Mouse (Mus musculus) kidney, adult 8-10 months (tissue): ENCODE data around the gene Gpr152.

Experiments used
- DNase-seq, 2 experiments: peaks; one replicate each; pipeline ENCODE4 v3.0.0; 2022

Gpr152 gene

DNA sequence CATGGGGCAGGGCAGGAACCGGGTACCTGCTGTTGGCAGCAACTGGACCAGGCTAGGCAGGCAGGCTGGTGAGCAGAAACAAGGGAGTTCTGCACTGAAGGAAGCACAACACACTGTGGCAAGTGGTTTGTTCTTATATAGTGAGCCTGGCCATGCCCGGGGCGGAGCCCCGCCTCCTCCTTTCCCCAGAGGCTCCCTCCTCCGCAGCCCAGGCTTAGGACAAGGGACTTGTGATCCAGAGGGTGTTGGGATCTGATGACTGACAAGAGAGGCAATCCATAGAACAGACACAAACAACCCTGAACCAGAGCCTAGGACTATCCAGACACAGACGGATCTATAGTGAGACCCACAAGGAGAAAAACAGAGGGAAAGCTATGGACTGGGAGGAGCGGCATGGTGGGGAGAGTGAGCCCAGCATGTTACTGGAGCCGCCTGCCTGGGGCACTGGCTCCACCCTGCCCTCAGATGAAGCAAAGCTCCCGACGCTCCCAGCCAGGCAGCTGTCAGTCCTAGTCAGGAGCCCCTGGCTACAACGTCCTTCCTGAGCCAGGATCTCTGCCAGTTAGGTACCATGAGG lies 35.9 kb downstream of the Gpr152 start, which contains the start of gene Carns1:
Gene Carns1 (minus strand): TSS at position 112 of the 580 bp plus-strand sequence.
- no peak for DNase-seq

DNA sequence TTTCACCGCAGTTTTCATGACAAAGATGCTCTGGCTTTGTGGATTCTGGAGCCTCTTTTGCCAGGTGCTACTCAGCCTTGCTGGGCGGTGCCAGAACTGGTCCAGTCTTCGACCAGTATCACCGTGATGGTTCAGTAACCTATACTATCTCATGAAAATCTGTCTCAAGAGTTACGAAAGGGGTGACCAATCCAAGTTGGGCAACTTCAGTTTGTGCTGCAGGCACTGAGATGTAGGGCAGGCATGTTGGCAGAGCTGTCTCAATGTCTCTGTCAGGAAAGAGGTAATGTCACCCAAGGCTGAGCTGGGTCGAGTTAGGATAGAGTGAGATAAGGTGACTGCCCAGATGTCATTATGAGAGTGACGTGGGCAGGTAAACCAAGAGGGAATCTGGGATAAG lies 40.8 kb downstream of the Gpr152 start:
- no peak for DNase-seq

DNA sequence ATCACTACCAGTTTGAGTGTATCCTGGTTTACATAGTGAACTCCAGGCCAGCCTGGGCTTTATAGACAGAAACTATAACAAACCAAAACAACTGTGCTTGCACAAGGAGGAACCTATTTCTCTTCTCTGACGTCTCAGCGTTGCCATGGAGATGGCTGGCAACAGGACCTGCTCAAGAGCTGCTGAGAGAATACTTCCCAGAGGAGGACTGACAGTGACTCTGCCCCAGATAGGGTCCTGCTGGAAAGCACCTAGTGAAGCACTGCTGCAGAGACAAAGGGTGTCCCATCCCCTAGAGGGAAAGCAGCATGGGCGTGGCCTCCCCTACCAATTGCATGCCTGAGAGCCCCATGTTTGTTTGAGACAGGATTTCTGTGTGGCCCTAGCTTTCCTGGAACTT lies 42.3 kb downstream of the Gpr152 start:
- no peak for DNase-seq

DNA sequence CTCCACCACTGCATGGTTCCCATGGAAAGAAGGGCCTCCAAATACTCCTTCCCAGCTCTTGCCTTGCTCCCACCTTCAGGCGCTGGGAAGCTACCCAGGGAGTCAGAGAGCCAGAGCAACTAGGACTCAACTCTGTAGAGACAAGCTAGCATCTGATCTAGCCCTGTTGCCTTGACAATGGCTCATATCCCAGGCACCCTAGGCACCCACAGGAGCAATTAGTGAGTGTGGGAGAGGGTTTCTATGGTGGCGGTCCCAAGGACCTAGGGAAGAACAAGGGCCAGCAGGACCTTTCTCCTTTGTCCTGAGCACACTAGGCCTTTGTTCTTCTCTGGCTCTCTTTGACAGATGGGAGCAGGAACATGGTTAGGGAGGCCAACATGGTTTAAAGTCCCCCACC lies 44.1 kb downstream of the Gpr152 start:
- no peak for DNase-seq

DNA sequence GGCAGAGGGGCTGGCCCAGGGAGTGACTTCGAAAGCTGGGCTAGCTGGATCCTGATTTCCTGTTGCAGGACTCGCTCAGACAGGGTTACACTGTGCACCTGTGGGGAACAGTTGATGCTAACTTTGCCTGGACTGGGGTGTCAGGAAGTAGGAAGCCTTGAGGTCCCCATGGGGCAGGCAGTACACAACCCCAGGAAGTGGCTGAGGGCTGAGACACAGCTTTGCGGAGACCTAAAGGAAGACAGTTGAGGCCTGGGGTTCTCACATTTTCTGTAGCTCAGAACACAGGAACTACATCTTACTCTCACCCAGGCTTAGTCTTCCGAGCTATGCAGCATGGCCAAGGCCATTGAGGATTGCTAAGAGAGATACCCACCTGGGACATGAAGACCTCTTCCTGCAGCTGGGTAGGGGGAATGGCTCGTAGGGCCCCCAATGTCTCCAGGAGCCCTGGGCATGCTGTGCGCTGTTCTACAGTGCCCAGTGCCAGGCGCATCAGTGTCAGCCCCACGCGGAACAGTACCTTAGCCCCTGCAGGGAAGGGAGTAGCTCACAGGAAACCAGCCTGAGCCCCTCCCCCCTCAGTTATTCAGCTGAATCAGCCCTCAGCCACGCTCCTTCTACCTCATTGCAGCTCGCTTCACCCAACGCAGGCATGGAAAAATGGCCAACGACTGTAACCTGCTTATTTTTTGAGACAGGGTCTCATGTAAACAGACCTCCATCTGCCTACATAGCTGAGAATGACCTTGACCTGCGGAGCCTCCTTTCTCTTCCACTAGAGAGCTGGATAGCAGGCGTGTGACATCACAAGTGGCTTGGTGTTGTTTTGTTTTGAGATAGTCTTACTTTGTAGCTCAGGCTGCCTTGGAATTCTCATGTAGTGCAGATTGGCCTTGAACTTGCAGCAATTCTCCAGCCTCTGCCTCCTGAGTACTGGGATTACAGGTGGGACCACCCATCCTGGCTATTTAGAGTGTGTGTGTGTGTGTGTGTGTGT lies 45.7 kb downstream of the Gpr152 start:
- DNase-seq = no peak

DNA sequence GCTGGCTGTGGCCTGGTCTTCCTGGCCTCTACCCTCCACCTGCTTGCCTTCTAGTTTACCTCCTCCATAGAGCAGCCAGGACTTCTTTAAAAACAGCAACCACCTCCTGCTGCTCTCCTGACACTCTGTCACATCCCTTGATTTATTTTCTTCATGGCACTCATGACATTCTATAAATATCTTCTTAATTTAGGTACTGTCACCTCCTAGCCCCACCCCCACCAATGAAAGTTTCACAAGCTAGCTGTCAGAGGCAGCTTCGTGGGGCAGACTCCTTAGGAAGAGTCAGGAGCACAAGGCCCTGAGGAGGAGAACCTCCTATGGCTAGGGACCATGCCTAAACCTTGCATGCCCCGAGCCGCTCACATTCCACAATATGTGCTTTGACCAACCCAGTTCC lies 47.7 kb downstream of the Gpr152 start:
- DNase-seq = no peak

DNA sequence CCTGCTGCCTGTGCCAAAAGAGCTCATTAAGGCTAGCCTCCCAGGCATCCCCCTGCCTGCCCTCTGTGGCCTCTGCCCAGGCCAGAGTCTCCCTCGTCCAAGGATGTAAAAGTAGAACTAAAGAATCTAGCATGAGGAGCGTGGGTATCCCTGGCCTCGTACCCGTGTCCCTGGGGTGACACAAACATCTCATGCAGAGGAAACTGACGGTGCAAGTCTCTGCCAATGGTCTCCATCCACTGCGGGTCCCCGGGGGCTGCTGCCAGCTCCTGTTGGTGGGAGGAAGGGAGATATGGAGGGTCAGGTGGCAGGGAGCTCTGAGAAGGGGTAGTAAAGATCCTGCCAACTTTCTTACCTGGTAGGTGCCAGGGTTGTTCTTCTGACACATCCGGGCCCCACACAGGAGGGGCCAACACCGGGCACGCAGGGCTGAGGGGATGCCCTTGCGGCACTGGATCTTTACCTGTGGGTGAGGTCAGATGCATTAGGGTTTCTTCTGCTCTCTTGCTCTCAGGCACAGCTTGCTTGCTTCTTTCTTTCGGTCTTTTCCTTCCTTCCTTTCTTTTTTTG lies 49.5 kb downstream of the Gpr152 start:
- no peak for DNase-seq

DNA sequence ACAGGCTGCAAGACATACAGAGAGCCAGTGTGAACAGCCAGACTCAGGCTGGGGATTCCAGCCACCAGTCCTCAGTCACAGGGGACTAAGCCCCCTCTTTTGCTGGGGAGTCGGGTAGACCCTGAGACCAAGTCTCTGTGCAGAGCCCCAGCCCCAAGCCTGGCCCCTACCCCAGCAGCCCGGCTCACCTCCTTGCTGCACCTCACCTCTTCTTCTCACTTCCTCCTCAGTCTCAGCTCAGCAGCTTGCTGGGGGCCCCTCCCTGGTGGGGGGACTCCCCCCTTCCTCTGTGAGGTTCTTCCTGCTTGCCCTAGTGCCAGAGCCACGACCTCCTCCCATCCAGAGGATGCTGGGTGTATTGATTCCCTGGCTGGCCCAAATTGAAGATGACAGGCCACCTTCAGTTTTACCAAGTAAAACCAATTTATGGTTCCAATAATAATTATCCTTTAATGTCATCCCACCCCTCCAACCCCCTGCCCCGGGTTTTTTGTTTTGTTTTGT lies 51.3 kb downstream of the Gpr152 start, which contains the start of gene Tbc1d10c:
Gene Tbc1d10c (minus strand): TSS at position 454 of the 504 bp plus-strand sequence.
- no peak for DNase-seq

DNA sequence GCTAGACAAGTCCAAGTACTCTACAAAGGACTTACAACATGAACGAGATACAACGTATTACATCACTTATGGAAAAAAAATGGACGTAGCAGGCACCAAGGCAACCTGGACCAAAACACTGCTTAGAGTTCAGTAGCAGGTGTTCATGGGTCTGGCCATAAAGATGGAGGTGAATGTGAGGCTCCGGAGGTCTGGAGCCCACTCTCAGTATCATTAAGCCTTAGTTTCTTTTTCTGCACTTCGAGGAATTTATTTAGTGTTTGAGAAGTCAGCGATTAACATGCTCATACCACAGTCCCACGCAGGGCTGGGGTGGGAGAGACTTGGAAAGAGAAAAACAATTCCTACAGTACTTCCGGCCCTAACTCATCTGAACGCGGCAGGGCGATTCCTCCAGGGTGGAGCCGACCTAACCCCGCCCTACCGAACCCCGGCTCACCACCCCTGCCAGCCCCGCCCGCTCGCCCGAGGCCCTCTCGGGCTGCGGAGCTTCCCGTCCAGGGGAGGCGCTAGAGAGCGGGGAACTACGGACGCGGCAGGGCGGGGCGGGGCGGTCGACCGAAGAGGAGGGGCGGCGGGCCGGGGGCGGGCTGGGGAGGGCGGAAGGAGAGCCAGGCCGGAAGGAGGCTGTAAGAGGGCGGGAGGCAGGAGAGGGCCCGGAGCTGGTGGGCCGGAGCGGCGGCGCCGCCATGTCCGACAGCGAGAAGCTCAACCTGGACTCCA lies 52.1 kb downstream of the Gpr152 start, which contains the start of gene Ppp1ca:
Gene Ppp1ca (plus strand): TSS at position 538 of the 723 bp plus-strand sequence.
- peak; percentile 91 to 92 for DNase-seq

DNA sequence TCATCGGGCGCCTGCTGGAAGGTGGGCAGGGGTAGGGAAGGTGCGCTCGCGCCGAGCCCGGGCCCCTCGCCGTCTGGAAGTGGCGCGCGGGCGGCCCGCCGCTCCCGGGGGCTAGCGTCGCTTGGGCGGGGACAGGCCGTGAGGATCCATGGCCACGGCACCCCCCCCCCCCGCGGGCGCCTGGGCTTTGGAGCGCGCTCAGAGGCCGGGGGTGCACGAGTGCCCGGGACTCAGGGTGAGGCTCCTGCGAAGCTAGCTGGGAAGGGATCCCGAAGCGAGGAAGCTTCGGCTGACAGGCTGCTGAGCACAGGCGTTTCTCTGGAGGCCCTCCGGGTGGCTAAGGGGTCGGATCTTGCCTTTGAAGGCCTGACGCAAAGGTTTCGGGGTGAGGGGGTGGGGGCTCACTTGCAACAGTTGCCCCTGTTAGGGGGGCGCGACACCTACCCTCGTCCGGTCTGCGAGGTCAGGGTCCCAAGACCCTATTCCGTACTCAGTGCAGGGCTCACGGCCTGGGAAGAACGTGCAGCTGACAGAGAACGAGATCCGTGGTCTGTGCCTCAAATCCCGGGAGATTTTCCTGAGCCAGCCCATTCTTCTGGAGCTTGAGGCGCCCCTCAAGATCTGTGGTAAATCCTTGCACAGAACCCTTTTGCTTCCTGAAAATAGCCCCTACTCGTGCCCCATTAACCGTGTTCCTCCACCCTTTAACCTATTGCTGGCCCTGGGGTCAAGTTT lies 52.8 kb downstream of the Gpr152 start:
- DNase-seq = no peak

DNA sequence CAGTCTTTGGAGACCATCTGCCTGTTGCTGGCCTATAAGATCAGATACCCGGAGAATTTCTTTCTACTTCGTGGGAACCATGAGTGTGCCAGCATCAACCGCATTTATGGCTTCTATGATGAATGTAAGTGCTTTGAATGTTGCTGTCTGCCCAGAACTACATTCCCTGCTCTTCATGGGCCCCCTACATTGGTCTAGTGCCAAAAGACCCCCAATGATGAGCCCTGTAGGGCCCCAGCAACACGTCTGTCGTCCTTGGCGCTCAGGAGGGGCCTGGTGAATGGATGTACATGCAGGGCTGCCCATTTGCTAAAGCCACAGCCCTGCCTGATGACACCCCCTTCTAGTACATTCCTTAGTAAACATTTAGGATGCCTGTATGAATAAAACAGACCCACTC lies 53.5 kb downstream of the Gpr152 start:
- DNase-seq = no peak

DNA sequence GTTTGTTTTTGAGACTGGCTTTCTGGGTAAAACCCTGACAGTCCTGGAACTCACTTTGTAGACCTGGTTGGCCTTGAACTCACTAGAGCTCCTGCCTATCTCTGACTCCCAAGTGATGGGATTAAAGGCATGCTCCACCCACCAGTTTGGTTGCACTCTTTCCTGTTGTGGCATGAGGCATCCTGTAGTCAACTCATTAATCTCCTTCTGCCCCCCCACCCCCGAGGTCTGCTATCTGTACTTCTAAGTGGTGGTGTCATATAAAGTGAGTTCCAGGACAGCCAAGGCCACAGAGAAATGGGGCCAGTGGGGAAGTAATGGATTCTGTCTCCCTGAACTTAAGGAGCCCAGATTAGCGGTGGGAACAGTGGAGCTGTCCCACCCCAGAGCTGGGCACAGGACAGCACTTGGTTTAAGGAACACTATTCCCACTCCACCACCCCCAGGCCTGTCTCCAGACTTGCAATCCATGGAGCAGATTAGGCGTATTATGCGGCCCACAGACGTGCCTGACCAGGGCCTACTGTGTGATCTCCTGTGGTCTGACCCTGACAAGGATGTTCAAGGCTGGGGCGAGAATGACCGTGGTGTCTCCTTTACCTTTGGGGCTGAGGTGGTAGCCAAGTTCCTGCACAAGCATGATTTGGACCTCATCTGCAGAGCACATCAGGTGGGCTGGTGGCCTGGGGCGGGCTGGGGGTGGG lies 54.6 kb downstream of the Gpr152 start:
- DNase-seq = no peak

DNA sequence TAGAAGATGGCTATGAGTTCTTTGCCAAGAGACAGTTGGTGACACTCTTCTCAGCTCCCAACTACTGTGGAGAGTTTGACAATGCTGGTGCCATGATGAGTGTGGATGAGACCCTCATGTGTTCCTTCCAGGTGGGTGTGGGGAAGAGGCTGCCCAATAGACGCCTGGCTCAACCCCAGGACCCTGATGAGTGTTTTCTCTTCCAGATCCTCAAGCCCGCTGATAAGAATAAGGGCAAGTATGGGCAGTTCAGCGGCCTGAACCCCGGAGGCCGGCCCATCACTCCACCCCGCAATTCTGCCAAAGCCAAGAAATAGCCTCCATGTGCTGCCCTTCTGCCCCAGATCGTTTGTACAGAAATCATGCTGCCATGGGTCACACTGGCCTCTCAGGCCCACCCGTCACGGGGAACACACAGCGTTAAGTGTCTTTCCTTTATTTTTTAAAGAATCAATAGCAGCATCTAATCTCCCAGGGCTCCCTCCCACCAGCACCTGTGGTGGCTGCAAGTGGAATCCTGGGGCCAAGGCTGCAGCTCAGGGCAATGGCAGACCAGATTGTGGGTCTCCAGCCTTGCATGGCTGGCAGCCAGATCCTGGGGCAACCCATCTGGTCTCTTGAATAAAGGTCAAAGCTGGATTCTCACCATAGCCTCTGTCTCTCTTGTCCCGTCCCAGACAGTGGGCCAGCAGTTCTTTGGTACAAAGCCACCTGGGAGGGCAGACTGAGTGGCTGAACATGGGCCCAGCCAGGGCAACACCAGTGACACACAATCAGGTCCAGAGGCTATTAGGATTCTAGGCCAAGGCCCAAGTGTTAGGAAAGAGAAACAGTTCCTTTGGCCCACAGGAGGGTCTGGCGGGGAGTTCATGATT lies 55.4 kb downstream of the Gpr152 start:
- no peak for DNase-seq
